Mouse (Mus musculus) MEL (cell line): ENCODE data around the gene Btn2a2. TPM values are rescaled to one million over a fixed set of nuclear protein-coding genes. Genes with fewer than 3 reads are reported as not detected.

Source experiments
- DNase-seq: peaks from one replicate; pipeline ENCODE4 v3.0.0; 2011; ENCODE audit warnings: low read depth, low spot score
- H3K27ac ChIP-seq: 2 replicates; pipeline ENCODE4 v1.5.1; 2012; ENCODE audit warnings: low read depth, mild to moderate bottlenecking, control low read depth, low read length, moderate library complexity; ENCODE audit not compliant: control insufficient read depth
- H3K27me3 ChIP-seq, 2 experiments: fragments of 150-350 bp in 1 of 2; sonication (generic) in 1 of 2; 2 replicates each; pipeline ENCODE4 v1.6.1; 2012; ENCODE audit warnings: low read length in 2 of 2, mild to moderate bottlenecking in 2 of 2, improper control_type of control experiment in 1 of 2, moderate library complexity in 1 of 2; ENCODE audit not compliant: insufficient read depth in 2 of 2, control insufficient read depth in 1 of 2
- H3K36me3 ChIP-seq, 2 experiments: 2 replicates each; pipeline ENCODE4 v1.6.1; 2012 to 2014; ENCODE audit warnings: low read length in 2 of 2, improper control_type of control experiment in 1 of 2, inconsistent platforms in 1 of 2, mild to moderate bottlenecking in 1 of 2; ENCODE audit not compliant: insufficient read depth in 2 of 2, control insufficient read depth in 1 of 2
- H3K4me1 ChIP-seq, 2 experiments: fragments of 150-350 bp in 1 of 2; sonication (generic) in 1 of 2; 2 replicates each; pipeline ENCODE4 v1.6.1; 2012; ENCODE audit warnings: low read length in 2 of 2, improper control_type of control experiment in 1 of 2, mild to moderate bottlenecking in 1 of 2; ENCODE audit not compliant: insufficient read depth in 2 of 2, control insufficient read depth in 1 of 2
- H3K4me3 ChIP-seq, 2 experiments: fragments of 150-350 bp in 1 of 2; sonication (generic) in 1 of 2; 2 replicates each; pipeline ENCODE4 v1.5.1; 2012; ENCODE audit warnings: low read depth in 2 of 2, low read length in 2 of 2, mild to moderate bottlenecking in 2 of 2, moderate library complexity in 2 of 2, control low read depth in 1 of 2, improper control_type of control experiment in 1 of 2; ENCODE audit not compliant: control insufficient read depth in 1 of 2, insufficient read depth in 1 of 2
- H3K79me2 ChIP-seq: 2 replicates; pipeline ENCODE4 v1.6.1; 2012; ENCODE audit warnings: mild to moderate bottlenecking, low read length, moderate library complexity; ENCODE audit not compliant: control insufficient read depth, poor library complexity, insufficient read depth
- H3K9ac ChIP-seq: 2 replicates; pipeline ENCODE4 v1.6.1; 2012; ENCODE audit warnings: low read depth, mild to moderate bottlenecking, control low read depth, low read length, moderate library complexity; ENCODE audit not compliant: control insufficient read depth, poor library complexity, severe bottlenecking
- H3K9me3 ChIP-seq: fragments of 150-350 bp; sonication (generic); replicated peaks from 2 replicates; pipeline ENCODE4 v1.6.1; 2012; ENCODE audit warnings: mild to moderate bottlenecking, low read length, improper control_type of control experiment, moderate library complexity; ENCODE audit not compliant: insufficient read depth
- CHD2 ChIP-seq: IDR thresholded peaks from 2 replicates; pipeline ENCODE4 v1.6.1; 2011; ENCODE audit warnings: low read length, improper control_type of control experiment
- E2F4 ChIP-seq: IDR thresholded peaks from 2 replicates; pipeline ENCODE4 v1.6.1; 2011; ENCODE audit warnings: low read depth, low read length, improper control_type of control experiment, borderline replicate concordance
- EP300 ChIP-seq, 2 experiments: IDR thresholded peaks; 2 replicates each; pipeline ENCODE4 v1.6.1; 2011; ENCODE audit warnings: improper control_type of control experiment in 2 of 2, low read length in 2 of 2, low read depth in 1 of 2, mild to moderate bottlenecking in 1 of 2
- ETS1 ChIP-seq: IDR thresholded peaks from 2 replicates; pipeline ENCODE4 v1.6.1; 2012; ENCODE audit warnings: low read depth, mild to moderate bottlenecking, inconsistent platforms, low read length, improper control_type of control experiment, moderate library complexity
- GATA1 ChIP-seq: IDR thresholded peaks from 2 replicates; pipeline ENCODE4 v1.6.1; 2011; ENCODE audit warnings: low read depth, low read length, improper control_type of control experiment
- JUND ChIP-seq: IDR thresholded peaks from 2 replicates; pipeline ENCODE4 v1.6.1; 2011; ENCODE audit warnings: low read depth, mild to moderate bottlenecking, improper control_type of control experiment, low read length
- MAFK ChIP-seq: IDR thresholded peaks from 2 replicates; pipeline ENCODE4 v1.6.1; 2011; ENCODE audit warnings: low read depth, mild to moderate bottlenecking, low read length, improper control_type of control experiment, borderline replicate concordance
- MAX ChIP-seq: IDR thresholded peaks from 2 replicates; pipeline ENCODE4 v1.6.1; 2011; ENCODE audit warnings: low read length, improper control_type of control experiment
- MXI1 ChIP-seq: IDR thresholded peaks from 2 replicates; pipeline ENCODE4 v1.6.1; 2011; ENCODE audit warnings: mild to moderate bottlenecking, low read depth, low read length, improper control_type of control experiment
- MYB ChIP-seq: IDR thresholded peaks from 2 replicates; pipeline ENCODE4 v1.6.1; 2011; ENCODE audit warnings: mild to moderate bottlenecking, low read depth, low read length, improper control_type of control experiment
- NELFE ChIP-seq: IDR thresholded peaks from 2 replicates; pipeline ENCODE4 v1.6.1; 2011; ENCODE audit warnings: low read depth, low read length, improper control_type of control experiment
- NRF1 ChIP-seq: IDR thresholded peaks from 2 replicates; pipeline ENCODE4 v1.6.1; 2014; ENCODE audit warnings: low read depth, mild to moderate bottlenecking, inconsistent platforms, low read length, improper control_type of control experiment, moderate library complexity; ENCODE audit not compliant: poor library complexity, insufficient read depth, severe bottlenecking
- POLR2AphosphoS2 ChIP-seq: IDR thresholded peaks from 2 replicates; pipeline ENCODE4 v1.6.1; 2011; ENCODE audit warnings: low read length, improper control_type of control experiment
- RCOR1 ChIP-seq: IDR thresholded peaks from 2 replicates; pipeline ENCODE4 v1.6.1; 2012; ENCODE audit warnings: low read depth, mild to moderate bottlenecking, inconsistent platforms, low read length, improper control_type of control experiment
- SIN3A ChIP-seq: IDR thresholded peaks from 2 replicates; pipeline ENCODE4 v1.6.1; 2012; ENCODE audit warnings: low read length, improper control_type of control experiment, inconsistent platforms
- TAL1 ChIP-seq: IDR thresholded peaks from 2 replicates; pipeline ENCODE4 v1.6.1; 2012; ENCODE audit warnings: mild to moderate bottlenecking, inconsistent platforms, low read length, moderate library complexity, mixed read lengths
- TBP ChIP-seq: IDR thresholded peaks from 2 replicates; pipeline ENCODE4 v1.8.0; 2011; ENCODE audit warnings: low read depth, low read length, improper control_type of control experiment
- TCF12 ChIP-seq: IDR thresholded peaks from 2 replicates; pipeline ENCODE4 v1.6.1; 2014; ENCODE audit warnings: low read depth, mild to moderate bottlenecking, inconsistent platforms, low read length, improper control_type of control experiment, moderate library complexity
- USF1 ChIP-seq: IDR thresholded peaks from 2 replicates; pipeline ENCODE4 v1.6.1; 2014; ENCODE audit warnings: low read depth, mild to moderate bottlenecking, inconsistent platforms, low read length, improper control_type of control experiment, moderate library complexity
- polyA plus RNA-seq, 2 experiments: library from polyadenylated mRNA; stranded (reverse) in 1 of 2; unstranded in 1 of 2; fragments of >175 nt in 1 of 2; fragments of >200 nt in 1 of 2; gene quantifications; 2 replicates each; pipeline versions ENCODE4 v1.2.1 to v1.2.4; 2012; ENCODE audit warnings: low replicate concordance in 2 of 2, low read depth in 1 of 2; ENCODE audit not compliant: insufficient read length in 2 of 2, insufficient read depth in 1 of 2, missing spikeins in 1 of 2
- total RNA-seq: library from RNA; depleted of rRNA; stranded (reverse); fragments of 300-350 nt; gene quantifications from 2 replicates; pipeline ENCODE4 v1.2.3, GENCODE M21; 2012

Btn2a2 gene
- total and polyA plus RNA-seq, 3 experiments: not detected

GRCm38 (mm10) chr13:23462063-23462462, 26.6 kb downstream of the Btn2a2 start:
- H3K9me3 ChIP-seq: no peaks in the 10 kb centered on the region
- H3K27me3 ChIP-seq: no peaks in the 10 kb centered on the region
- no peak overlapping the region for H3K4me3 ChIP-seq
- no peak overlapping the region for H3K9ac ChIP-seq
- H3K27ac ChIP-seq: no peak overlapping the region
- peaks cover 0 to 18% of the 10 kb centered on the region in 2 experiments; a peak in 2 of 4 replicates for H3K4me1 ChIP-seq
- TF ChIP-seq TBP (peak; percentile 70), MAX (no peak)
- no peak for DNase-seq
- peaks cover 0 to 13% of the 10 kb centered on the region in 2 experiments; a peak in 2 of 4 replicates for H3K36me3 ChIP-seq
- no peaks in the 10 kb centered on the region for H3K79me2 ChIP-seq

GRCm38 (mm10) chr13:23459264-23459846, 29.3 kb downstream of the Btn2a2 start:
- no peaks in the 10 kb centered on the region for H3K79me2 ChIP-seq
- peaks cover 0 to 12% of the 10 kb centered on the region in 2 experiments; a peak in 2 of 4 replicates for H3K36me3 ChIP-seq
- no peaks in the 10 kb centered on the region for H3K27me3 ChIP-seq
- peak overlapping the region; percentile 38 for H3K27ac ChIP-seq
- H3K4me1 ChIP-seq: peaks cover 0 to 18% of the 10 kb centered on the region in 2 experiments; a peak in 2 of 4 replicates
- peak overlapping the region; percentile 42 to 60 for H3K4me3 ChIP-seq
- TF ChIP-seq USF1: no peak
- no peak for TF ChIP-seq NELFE
- TF ChIP-seq TCF12: peak; percentile 77
- TF ChIP-seq TBP: peak; percentile 32; the same call in 1 of the 2 replicates
- TF ChIP-seq GATA1: peak; percentile 79
- peak; percentile 93 for TF ChIP-seq TAL1
- peak; percentile 59 to 75 for TF ChIP-seq EP300 (IDR thresholded peaks at IDR 0.05; ENCODE audit: low read depth in 1 of 2, low read length in 2 of 2)
- no peak for TF ChIP-seq MAFK
- TF ChIP-seq RCOR1: 0 out of 2 replicates have a peak, but pooled peaks have one; percentile 16
- TF ChIP-seq CHD2: peak; percentile 20; the same call in 1 of the 2 replicates
- peak; percentile 47; the same call in 1 of the 2 replicates for TF ChIP-seq SIN3A
- TF ChIP-seq NRF1: no peak
- no peak for TF ChIP-seq MYB
- TF ChIP-seq MAX: no peak
- no peak; the same call in 1 of the 2 replicates for TF ChIP-seq MXI1
- TF ChIP-seq POLR2AphosphoS2: no peak
- peak; percentile 37; the same call in 1 of the 2 replicates for TF ChIP-seq ETS1
- no peak for TF ChIP-seq E2F4
- no peak for TF ChIP-seq JUND
- peak; percentile 85 for DNase-seq
- no peaks in the 10 kb centered on the region for H3K9me3 ChIP-seq
- peak overlapping the region; percentile 28 for H3K9ac ChIP-seq
